Mouse (Mus musculus) forebrain, embryonic 14.5 days (tissue): ENCODE results near the gene Lamtor1. TPM values are rescaled to one million over a fixed set of nuclear protein-coding genes. Genes with fewer than 3 reads are reported as not detected.

Experiments used
- microRNA-seq: library from miRNA; unstranded; fragments of <30 nt; microRNA quantifications from one replicate; pipeline ENCODE4, GENCODE M21; 2016
- polyA plus RNA-seq: library from polyadenylated mRNA; unstranded; fragments of >200 nt; fragmentation: Nextera tagmentation; extraction: Ambion mirVana; gene quantifications from 2 replicates; pipeline ENCODE4 v1.2.1, GENCODE M21; 2014

The Lamtor1 gene
- polyA plus RNA-seq, 1 experiment from 2014 or later = 201 TPM

Small RNAs within 50 kb of the gene (microRNA-seq; reads per million reads assigned to microRNA genes)
- gene Gm22655 = not detected

Other genes starting within 250 kb of the Lamtor1 start
- gene Clpb, start 242.3 kb upstream of the Lamtor1 start, polyA plus RNA-seq = 31.9 and 44.1 TPM in 2 replicates
- not detected in 2 replicates for gene Phox2a, start 87.6 kb upstream of the Lamtor1 start, polyA plus RNA-seq
- 8.2 and 15.3 TPM in 2 replicates for gene Inppl1, start 67.7 kb upstream of the Lamtor1 start, polyA plus RNA-seq
- 1.1 and 1.8 TPM in 2 replicates for gene Folr2, start 48.7 kb upstream of the Lamtor1 start, polyA plus RNA-seq
- 75.0 and 87.6 TPM in 2 replicates for gene Anapc15, start 42.2 kb upstream of the Lamtor1 start, polyA plus RNA-seq
- gene Folr1, start 35.1 kb upstream of the Lamtor1 start, polyA plus RNA-seq = 26.1 and 30.6 TPM in 2 replicates
- 0.18 and 0.36 TPM in 2 replicates for gene Tomt, start 455 bp downstream of the Lamtor1 start, polyA plus RNA-seq
- gene Lrrc51, start 28.0 kb downstream of the Lamtor1 start, polyA plus RNA-seq = 9.6 and 12.9 TPM in 2 replicates
- 72.4 and 74.4 TPM in 2 replicates for gene Numa1, start 28.2 kb downstream of the Lamtor1 start, polyA plus RNA-seq
- gene Il18bp, start 112.8 kb downstream of the Lamtor1 start, polyA plus RNA-seq = 2.0 and 2.9 TPM in 2 replicates
- 33.9 and 35.2 TPM in 2 replicates for gene Rnf121, start 159.6 kb downstream of the Lamtor1 start, polyA plus RNA-seq
- gene Xndc1, start 159.6 kb downstream of the Lamtor1 start, polyA plus RNA-seq = 19.0 and 23.5 TPM in 2 replicates
- 0.99 and 1.3 TPM in 2 replicates for gene Xntrpc, start 159.8 kb downstream of the Lamtor1 start, polyA plus RNA-seq
- gene Trpc2, start 177.2 kb downstream of the Lamtor1 start, polyA plus RNA-seq = not detected in 2 replicates
- gene Art1, start 195.8 kb downstream of the Lamtor1 start, polyA plus RNA-seq = 0.30 and 0.56 TPM in 2 replicates
- 0.98 and 1.0 TPM in 2 replicates for gene Art5, start 203.6 kb downstream of the Lamtor1 start, polyA plus RNA-seq
- gene Chrna10, start 210.9 kb downstream of the Lamtor1 start, polyA plus RNA-seq = not detected in 2 replicates